Mouse (Mus musculus) ovary, postnatal 36 days (tissue): ENCODE measurements around the gene Ada.
A peak's percentile ranks its signal among the peaks of the same experiment; 100 is the strongest.
"Not testable (repeated sequence)": the region's sequence is repeated elsewhere in the genome, so short reads cannot be mapped to it uniquely, and the experiment has no call there.

Source experiments
- DNase-seq: peaks from one replicate; pipeline ENCODE4 v3.0.0; 2022; ENCODE audit warnings: low spot score, mixed read lengths

Ada gene

DNA sequence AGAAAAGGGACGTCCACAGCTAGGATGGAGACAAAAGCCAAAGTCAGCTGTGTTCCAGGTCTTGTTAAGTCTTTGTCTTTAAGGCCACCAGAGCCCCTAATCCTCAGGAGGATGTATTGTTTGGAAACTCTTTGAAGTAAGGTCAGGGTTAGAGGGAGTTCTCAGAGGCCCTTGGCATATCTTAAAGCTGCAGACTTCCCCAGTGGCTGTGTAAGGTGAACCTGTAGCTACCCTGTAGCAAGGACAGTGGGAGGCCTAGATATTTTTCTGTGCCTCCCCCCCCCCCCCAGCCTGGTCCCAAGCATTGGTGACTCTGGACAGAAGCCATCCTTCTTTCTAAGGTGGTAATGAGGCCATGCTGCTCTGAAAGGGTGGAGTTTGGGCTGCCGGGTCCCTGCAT is 53.3 kb downstream of the Ada start:
- DNase-seq, result no peak

DNA sequence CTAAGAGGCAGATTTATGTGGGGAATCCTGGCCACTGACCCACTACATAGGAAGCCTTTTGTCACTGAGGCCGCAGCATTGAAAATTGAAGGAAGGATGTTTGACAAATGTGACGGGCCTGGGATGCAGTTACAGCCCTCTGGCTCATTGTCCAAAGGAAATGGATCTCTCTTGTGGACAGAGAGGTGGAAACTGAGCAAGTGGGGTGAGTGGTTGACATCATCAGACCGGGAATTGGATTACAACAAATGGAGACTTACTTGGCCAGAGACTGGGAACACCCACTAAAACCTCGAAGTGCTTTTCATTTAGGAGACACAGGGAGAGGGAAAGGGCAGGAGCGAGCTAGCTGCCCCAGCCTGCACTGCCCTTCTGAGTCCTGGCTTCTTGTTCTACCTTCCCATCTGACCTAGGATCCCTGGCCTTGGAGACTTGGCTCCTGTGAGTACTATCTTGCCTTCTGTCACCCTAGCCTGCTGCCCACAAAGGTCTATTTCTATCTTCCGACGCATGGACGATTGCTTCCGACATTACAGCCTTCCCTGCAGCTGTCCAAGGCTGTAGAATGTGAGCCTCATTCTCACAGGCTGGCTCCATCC is 56.2 kb downstream of the Ada start:
- DNase-seq, result no peak

DNA sequence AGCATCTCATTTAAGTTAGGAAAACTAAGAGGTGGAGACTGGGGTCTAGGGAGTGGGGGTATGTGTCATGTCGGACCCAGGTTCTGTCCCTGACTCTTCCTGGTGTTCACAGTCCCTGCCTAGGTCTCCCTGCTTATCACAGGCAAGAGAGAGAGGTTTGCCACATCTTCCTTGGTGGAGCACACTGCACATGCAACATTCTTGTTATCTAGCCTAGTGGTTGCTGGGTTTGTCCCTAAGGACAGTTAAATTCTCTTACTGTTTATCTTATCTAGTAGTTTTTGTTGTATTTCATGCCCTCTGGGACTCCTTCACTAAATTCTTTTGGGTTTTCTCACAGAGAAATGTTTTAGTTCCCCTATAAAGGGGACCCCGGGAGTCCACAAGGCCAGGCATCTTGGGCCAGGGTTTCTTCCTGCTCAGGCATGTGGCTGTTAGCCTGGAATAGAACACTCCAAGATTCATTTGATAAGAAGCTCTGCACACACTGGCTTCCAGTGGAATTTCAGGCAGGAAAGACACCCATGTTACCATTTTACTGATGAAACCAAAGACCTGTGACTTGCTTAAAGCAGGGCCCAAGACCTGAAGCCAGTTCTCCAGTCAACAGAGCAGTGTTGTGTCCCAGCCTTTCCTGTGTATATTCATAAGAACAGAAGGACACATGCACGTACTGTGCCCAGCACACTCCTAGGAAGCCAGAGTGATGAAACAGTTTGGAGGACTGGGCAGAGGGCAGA is 57.0 kb downstream of the Ada start:
- no peak for DNase-seq

DNA sequence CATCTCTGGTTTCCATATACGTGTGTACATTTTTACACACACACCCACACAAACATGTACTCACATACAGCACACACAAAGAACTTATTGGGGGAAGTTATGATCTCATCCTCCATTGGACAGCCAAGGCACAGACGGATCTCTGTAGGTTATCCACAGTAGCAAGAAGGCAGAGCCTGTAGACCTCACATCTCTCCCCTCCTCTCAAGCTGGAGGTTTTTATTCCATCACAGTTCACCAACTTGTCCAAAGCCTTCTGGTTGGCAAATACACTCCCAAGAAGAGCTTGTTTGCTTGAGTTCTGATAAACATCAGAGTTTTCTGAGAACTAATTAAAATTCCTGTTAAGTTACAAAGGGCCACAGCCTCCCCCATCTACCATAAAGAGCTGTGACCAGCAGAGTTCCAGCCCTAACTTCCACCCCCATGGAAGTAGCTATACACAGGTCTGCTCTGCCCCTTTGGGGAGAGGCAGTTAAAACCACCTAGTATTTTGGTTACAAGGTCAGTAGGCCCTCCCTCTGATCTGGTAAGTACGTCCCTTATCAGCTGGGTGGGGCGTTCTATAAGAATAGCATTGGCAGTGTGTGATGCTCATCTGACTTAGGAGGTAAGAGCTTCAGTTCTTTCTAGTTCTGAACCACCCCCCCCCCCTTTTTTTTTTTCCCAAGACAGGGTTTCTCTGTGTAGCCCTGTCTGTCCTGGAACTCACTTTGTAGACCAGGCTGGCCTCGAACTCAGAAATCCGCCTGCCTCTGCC is 58.0 kb downstream of the Ada start:
- DNase-seq, result no peak

DNA sequence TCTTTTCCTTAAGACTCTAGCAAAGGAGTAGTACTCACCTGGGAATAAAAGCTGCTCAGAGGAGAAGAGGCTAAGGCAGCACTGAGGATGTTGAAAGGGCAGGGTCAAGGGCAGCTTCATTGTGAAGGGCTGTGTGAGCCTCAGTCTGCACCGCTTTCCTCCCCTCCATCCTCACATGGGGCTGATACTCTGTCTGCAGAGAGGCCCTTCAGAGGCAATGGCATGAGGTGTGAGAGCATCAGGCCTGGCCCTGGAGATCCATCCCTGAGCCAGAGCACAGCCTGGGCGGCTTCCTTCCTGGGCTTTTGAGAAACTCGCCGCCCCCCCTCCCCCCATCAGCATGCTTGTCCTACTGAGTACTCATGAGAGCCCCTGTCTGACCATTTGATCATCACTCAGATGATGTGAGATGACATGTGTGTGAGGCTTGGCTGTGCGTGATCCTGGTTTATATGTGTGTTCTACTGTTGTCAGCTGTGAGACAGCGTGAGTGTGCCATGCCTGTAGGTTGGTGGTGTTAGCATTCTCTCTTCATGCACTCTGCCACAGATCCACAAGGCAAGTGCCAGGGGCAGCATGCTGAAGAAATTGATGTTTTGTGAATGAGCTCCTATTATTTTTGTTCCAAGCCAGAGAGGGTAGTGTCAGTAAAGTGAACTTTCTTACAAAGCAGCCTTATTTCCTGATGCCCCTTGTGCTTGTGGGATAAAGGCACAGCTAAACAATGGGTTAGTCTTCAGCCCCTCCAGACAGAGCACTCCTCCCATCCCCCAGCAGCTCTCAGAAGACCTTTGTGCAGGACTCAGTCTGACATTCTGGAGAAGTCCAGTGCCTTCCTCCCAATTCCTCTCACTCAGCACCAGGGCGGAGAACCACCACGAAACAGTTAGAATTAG is 59.4 kb downstream of the Ada start:
- no peak for DNase-seq

DNA sequence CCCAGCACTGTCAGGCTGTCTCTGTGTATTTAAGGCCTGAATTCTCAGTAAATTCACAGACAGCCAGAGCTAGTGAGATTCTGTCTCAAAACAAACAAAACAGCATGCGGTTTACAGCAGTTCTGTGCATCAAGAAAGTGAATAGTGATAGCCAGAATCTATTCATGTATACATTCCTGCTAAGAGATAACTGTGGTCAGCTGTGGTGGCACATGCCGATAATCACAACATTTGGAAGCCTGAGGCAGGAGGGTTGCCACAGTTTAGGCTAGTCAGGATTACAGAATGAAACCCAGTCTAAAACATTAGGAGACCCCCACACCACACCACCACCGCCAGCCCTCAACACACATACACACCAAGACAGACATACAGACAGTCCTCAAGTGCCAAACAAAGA is 60.3 kb downstream of the Ada start:
- no peak for DNase-seq

DNA sequence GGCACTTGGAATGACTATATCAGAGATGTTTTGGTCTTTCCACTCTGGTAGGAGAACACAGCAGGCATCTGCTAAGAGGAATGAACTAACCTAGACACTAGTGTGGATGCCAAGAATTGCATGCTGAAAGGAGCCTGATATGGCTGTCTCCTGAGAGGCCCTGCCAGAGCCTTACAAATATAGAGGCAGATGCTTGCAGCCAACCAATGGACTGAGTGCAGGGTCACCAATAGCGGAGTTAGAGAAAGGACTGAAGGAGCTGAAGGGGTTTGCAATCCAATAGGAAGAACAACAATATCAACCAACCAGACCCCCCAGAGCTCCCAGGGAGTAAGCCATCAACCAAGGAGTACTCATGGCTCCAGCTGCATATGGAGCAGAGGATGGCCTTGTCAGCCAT is 61.7 kb downstream of the Ada start:
- DNase-seq, result not testable (repeated sequence)

DNA sequence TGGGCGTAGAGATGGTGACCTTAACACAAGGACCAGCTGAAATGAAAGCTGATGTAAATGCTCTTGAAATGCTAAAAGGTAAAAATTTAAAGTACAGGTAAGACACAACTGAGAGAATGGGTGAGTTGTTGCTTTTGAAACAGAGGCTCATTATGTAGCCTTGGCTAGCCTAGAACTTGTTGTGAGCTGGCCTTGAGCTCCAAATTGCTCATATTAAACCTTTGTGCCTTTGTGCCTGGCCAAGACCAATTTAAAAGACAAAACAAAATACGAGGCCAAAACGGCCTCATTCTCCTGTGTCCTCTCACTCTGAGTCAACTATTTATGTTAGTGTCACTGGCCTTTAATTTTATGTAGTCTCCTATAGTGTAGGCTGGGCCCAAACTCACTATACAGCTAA is 63.2 kb downstream of the Ada start:
- no peak for DNase-seq

DNA sequence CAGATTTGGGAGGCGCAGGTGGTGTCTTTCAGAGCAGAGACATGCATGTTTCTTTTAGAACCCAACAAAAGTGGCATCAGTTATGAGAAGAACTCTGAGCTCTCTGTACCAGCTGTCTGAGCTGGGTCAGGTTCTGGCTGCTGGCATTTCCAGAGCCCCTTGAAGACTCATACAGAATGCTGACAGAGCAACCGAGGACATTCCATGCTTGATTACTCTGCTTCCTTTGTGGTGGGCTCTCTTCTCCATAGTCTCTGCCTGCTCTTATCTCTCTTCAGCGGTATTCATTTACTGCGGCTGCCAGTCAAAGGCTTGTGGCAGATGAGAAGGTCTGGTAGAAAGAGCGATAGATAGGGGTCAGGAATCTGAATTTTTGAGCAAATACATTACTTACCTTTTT is 63.8 kb downstream of the Ada start:
- DNase-seq, result no peak

DNA sequence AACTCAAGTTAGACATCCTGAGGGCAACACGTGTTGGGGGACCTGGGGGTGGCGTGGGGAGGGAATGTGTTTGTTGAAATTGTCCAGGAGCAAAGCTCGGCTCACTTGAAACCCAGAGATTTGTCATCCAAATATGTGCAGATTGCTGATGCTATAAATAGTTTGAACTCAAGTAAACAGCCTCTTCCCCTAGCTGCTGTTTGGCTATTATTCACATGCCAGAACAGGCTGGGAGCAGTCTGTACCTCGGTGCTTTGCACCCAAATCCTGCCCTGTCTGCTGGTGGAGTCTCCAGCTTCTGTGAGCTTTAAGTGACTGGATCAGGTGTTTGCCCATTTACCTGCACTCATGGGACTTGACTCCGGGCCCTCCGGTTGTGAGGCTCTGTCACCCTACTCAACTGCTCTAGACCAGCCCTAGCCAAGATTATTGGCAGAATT is 64.3 kb downstream of the Ada start:
- peak; percentile 29 for DNase-seq

DNA sequence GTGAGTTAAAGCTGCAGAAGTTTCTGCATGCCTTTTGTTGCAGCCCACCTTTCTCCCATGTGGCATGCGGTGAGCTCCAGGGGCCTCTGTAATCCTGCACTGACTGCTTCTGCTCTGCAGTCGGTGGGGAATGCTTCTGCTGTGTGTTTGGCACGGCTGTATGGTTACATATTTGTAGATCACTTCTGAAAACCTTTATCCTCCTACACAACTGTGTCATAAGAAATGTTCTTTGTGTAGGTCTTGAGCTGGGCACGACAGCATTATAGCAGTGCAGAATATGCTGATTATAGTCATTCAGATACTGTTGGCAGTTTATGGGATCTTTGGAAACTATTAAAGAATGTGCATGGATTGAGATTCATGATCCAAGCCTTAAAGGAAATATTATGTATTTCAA is 64.8 kb downstream of the Ada start:
- DNase-seq, result no peak

DNA sequence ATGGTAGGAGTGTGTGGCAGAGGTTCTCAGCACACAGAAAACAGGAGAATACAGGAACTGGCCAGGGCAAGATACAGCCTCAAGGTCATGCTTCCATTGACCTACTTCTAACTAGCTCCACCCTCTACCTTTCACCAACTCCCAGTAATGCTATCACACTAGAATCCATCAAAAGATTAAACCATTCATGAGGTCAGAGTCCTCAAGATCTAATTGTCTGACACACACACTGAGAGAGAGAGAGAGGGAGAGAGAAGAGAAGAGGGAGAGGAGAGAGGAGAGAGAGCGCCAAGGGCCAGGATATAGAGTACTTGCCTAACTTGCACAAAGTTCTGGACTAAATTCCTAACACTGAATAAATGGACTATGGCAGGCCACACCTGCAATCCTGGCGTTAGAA is 67.7 kb downstream of the Ada start:
- no peak for DNase-seq

DNA sequence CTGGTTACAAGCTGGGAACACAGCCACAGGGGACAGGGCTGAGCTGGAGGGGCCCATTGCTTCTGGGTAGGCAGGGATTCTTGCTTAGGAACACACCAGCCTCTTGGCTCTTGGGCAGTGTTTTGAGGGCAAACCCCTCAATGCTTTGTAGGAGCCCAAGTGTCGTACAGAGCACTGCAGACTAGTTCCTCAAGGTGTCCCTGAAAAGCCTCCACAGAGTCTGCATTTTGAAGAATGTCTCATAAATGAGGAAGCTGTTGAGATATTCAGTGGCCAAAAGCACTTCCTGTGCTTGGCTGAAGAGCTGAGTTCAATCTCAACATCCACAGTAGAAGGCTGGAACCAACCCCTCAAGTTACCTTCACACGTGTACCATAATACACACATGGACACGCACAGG is 73.3 kb downstream of the Ada start:
- DNase-seq, result no peak
